Mouse (Mus musculus): Measurements from ENCODE around the gene Hspb8. TPM values are rescaled to one million over a fixed set of nuclear protein-coding genes. Genes with fewer than 3 reads are reported as not detected.

Hspb8 gene
- polyA plus RNA-seq, 1 experiment from 2014 or later: 29.0 TPM

GRCm38 (mm10) chr5:116419322-116420045 is 3.2 kb downstream of the Hspb8 start:
- H3K4me3 ChIP-seq (ENCODE audit: low read depth, low read length): peak overlapping the region; percentile 29
- ATAC-seq (ENCODE audit: low FRiP score, low TSS enrichment) (no peak), DNase-seq (ENCODE audit: low spot score) (no peak)
- peak overlapping the region; percentile 93 for H3K27ac ChIP-seq (replicated peaks)
- peak overlapping the region; percentile 56 for H3K4me2 ChIP-seq (replicated peaks; ENCODE audit: low read depth)
- no peaks in the 10 kb centered on the region for H3K9me3 ChIP-seq (ENCODE audit: control insufficient read depth, low read length)
- no peaks in the 10 kb centered on the region for H3K27me3 ChIP-seq (ENCODE audit: control insufficient read depth, insufficient read depth, low read length)
- TF ChIP-seq CTCF (IDR thresholded peaks at IDR 0.05; ENCODE audit: low read depth) (no peak), EP300 (optimal IDR thresholded peaks at IDR 0.05) (peak; percentile 51)
- peak overlapping the region; percentile 18; the same call in 1 of the 2 replicates for H3K9ac ChIP-seq (ENCODE audit: low read length)
- peaks cover 5% of the 10 kb centered on the region for H3K4me1 ChIP-seq (replicated peaks; ENCODE audit: control insufficient read depth, insufficient read depth)
- whole genome bisulfite sequencing: 38% methylated on average over 6 of the region's 6 CpGs
- H3K36me3 ChIP-seq (ENCODE audit: control insufficient read depth, insufficient read depth, low read length): no peaks in the 10 kb centered on the region; the same call in 1 of the 2 replicates

GRCm38 (mm10) chr5:116416208-116416607 is 6.5 kb downstream of the Hspb8 start:
- TF ChIP-seq CTCF (IDR thresholded peaks at IDR 0.05; ENCODE audit: low read depth) (no peak), EP300 (optimal IDR thresholded peaks at IDR 0.05) (no peak)
- peak; percentile 21 for DNase-seq (ENCODE audit: low spot score)
- peak overlapping the region; percentile 40 for H3K27ac ChIP-seq (replicated peaks)
- H3K4me1 ChIP-seq (replicated peaks; ENCODE audit: control insufficient read depth, insufficient read depth): peaks cover 5% of the 10 kb centered on the region
- H3K9me3 ChIP-seq (ENCODE audit: control insufficient read depth, low read length): no peaks in the 10 kb centered on the region
- no peaks in the 10 kb centered on the region for H3K27me3 ChIP-seq (ENCODE audit: control insufficient read depth, insufficient read depth, low read length)
- peak overlapping the region; percentile 12; the same call in 1 of the 2 replicates for H3K4me2 ChIP-seq (replicated peaks; ENCODE audit: low read depth)
- H3K9ac ChIP-seq (ENCODE audit: low read length): no peak overlapping the region
- WGBS: 9% methylated on average over 5 of the region's 5 CpGs
- H3K4me3 ChIP-seq (ENCODE audit: low read depth, low read length): no peak overlapping the region
- H3K36me3 ChIP-seq (ENCODE audit: control insufficient read depth, insufficient read depth, low read length): no peaks in the 10 kb centered on the region; the same call in 1 of the 2 replicates
- no peak; the same call in 1 of the 2 replicates for ATAC-seq (ENCODE audit: low FRiP score, low TSS enrichment)

- TF ChIP-seq CTCF (IDR thresholded peaks at IDR 0.05; ENCODE audit: low read depth) (no peak), EP300 (optimal IDR thresholded peaks at IDR 0.05) (no peak)
- Histone ChIP-seq H3K9ac (ENCODE audit: low read length) (peak overlapping the region; percentile 8; the same call in 1 of the 2 replicates), H3K27ac (replicated peaks) (peak overlapping the region; percentile 78), H3K27me3 (ENCODE audit: control insufficient read depth, insufficient read depth, low read length) (no peaks in the 10 kb centered on the region), H3K4me2 (replicated peaks; ENCODE audit: low read depth) (peak overlapping the region; percentile 29; the same call in 1 of the 2 replicates), H3K4me1 (replicated peaks; ENCODE audit: control insufficient read depth, insufficient read depth) (peaks cover 6% of the 10 kb centered on the region), H3K4me3 (ENCODE audit: low read depth, low read length) (no peak overlapping the region), H3K36me3 (ENCODE audit: control insufficient read depth, insufficient read depth, low read length) (0 out of 2 replicates have a peak, but pooled peaks cover 4% of the 10 kb centered on the region), H3K9me3 (ENCODE audit: control insufficient read depth, low read length) (no peaks in the 10 kb centered on the region)
- peak; percentile 64 for DNase-seq (ENCODE audit: low spot score)
- peak; percentile 25; the same call in 1 of the 2 replicates for ATAC-seq (ENCODE audit: low FRiP score, low TSS enrichment)
- 3% methylated on average over 14 of the region's 16 CpGs for WGBS
These were observed 12.7 kb downstream of the Hspb8 start for GRCm38 (mm10) chr5:116409689-116410590.

DNA sequence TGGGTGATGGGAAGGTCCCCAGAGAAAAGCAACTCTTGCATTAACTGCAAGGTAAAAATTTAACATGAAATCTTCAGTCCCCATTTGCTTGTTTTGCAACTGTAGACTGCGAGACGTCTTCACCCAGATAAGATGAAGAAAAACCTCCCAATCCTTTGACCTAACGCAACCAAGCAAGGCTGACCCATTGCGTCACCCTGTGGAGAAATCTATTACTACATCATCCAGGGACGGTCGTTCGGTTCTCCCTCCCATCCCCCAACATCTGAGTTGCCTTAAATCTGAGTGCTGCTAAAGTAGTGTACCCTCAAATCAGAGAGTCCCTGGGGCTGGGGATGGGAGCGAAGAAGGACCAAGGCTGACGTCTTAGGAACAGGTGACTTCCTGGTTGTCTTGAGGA is 13.7 kb downstream of the Hspb8 start:
- 65% methylated on average over 9 of the region's 9 CpGs for WGBS
- ATAC-seq (ENCODE audit: low FRiP score, low TSS enrichment) (no peak), DNase-seq (ENCODE audit: low spot score) (no peak)
- Histone ChIP-seq H3K4me1 (replicated peaks; ENCODE audit: control insufficient read depth, insufficient read depth) (peaks cover 6% of the 10 kb centered on the region), H3K27ac (replicated peaks) (peak overlapping the region; percentile 67; the same call in 1 of the 2 replicates), H3K9ac (ENCODE audit: low read length) (no peak overlapping the region), H3K4me2 (replicated peaks; ENCODE audit: low read depth) (no peak overlapping the region), H3K27me3 (ENCODE audit: control insufficient read depth, insufficient read depth, low read length) (no peaks in the 10 kb centered on the region), H3K4me3 (ENCODE audit: low read depth, low read length) (no peak overlapping the region), H3K36me3 (ENCODE audit: control insufficient read depth, insufficient read depth, low read length) (0 out of 2 replicates have a peak, but pooled peaks cover 4% of the 10 kb centered on the region), H3K9me3 (ENCODE audit: control insufficient read depth, low read length) (no peaks in the 10 kb centered on the region)
- TF ChIP-seq EP300 (optimal IDR thresholded peaks at IDR 0.05) (no peak), CTCF (IDR thresholded peaks at IDR 0.05; ENCODE audit: low read depth) (peak; percentile 55)

GRCm38 (mm10) chr5:116407936-116408335 is 14.7 kb downstream of the Hspb8 start:
- ATAC-seq (ENCODE audit: low FRiP score, low TSS enrichment) (peak; percentile 65), DNase-seq (ENCODE audit: low spot score) (peak; percentile 46)
- Histone ChIP-seq H3K36me3 (ENCODE audit: control insufficient read depth, insufficient read depth, low read length) (0 out of 2 replicates have a peak, but pooled peaks cover 4% of the 10 kb centered on the region), H3K4me3 (ENCODE audit: low read depth, low read length) (no peak overlapping the region), H3K4me1 (replicated peaks; ENCODE audit: control insufficient read depth, insufficient read depth) (peaks cover 6% of the 10 kb centered on the region), H3K27ac (replicated peaks) (peak overlapping the region; percentile 87), H3K4me2 (replicated peaks; ENCODE audit: low read depth) (no peak overlapping the region), H3K9ac (ENCODE audit: low read length) (no peak overlapping the region), H3K9me3 (ENCODE audit: control insufficient read depth, low read length) (no peaks in the 10 kb centered on the region), H3K27me3 (ENCODE audit: control insufficient read depth, insufficient read depth, low read length) (no peaks in the 10 kb centered on the region)
- TF ChIP-seq CTCF (IDR thresholded peaks at IDR 0.05; ENCODE audit: low read depth): no peak
- no peak for TF ChIP-seq EP300 (optimal IDR thresholded peaks at IDR 0.05)
- WGBS: 4% methylated on average over 6 of the region's 6 CpGs
